Mouse (Mus musculus): Measurements from ENCODE around the gene Ppfibp1. TPM values are rescaled to one million over a fixed set of nuclear protein-coding genes. Genes with fewer than 3 reads are reported as not detected.

The Ppfibp1 gene
- polyA plus RNA-seq, 1 experiment from 2014 or later: 37.0 TPM

Other genes with a start within 250 kb of the Ppfibp1 start
- gene Med21, start 245.9 kb upstream of the Ppfibp1 start, polyA plus RNA-seq (2016; fragmentation: Nextera tagmentation; extraction: Ambion mirVana): 130 and 139 TPM in 2 replicates
- gene Tm7sf3, start 245.7 kb upstream of the Ppfibp1 start, polyA plus RNA-seq (2016; fragmentation: Nextera tagmentation; extraction: Ambion mirVana): 23.5 and 25.8 TPM in 2 replicates
- 20.0 and 24.6 TPM in 2 replicates for gene Stk38l, start 163.5 kb upstream of the Ppfibp1 start, polyA plus RNA-seq (2016; fragmentation: Nextera tagmentation; extraction: Ambion mirVana)
- gene Arntl2, start 92.4 kb upstream of the Ppfibp1 start, polyA plus RNA-seq (2016; fragmentation: Nextera tagmentation; extraction: Ambion mirVana): 1.8 and 4.6 TPM in 2 replicates
- gene Smco2, start 38.4 kb upstream of the Ppfibp1 start, polyA plus RNA-seq (2016; fragmentation: Nextera tagmentation; extraction: Ambion mirVana): not detected in 2 replicates
- gene 1700034J05Rik, start 65.9 kb downstream of the Ppfibp1 start, polyA plus RNA-seq (2016; fragmentation: Nextera tagmentation; extraction: Ambion mirVana): 0.14 and 0.23 TPM in 2 replicates
- 0.90 and 0.93 TPM in 2 replicates for gene Rep15, start 144.1 kb downstream of the Ppfibp1 start, polyA plus RNA-seq (2016; fragmentation: Nextera tagmentation; extraction: Ambion mirVana)
- gene Mrps35, start 154.3 kb downstream of the Ppfibp1 start, polyA plus RNA-seq (2016; fragmentation: Nextera tagmentation; extraction: Ambion mirVana): 119 and 134 TPM in 2 replicates
- 1.0 and 2.2 TPM in 2 replicates for gene Mansc4, start 198.5 kb downstream of the Ppfibp1 start, polyA plus RNA-seq (2016; fragmentation: Nextera tagmentation; extraction: Ambion mirVana)
- 6.3 and 6.9 TPM in 2 replicates for gene Klhl42, start 202.9 kb downstream of the Ppfibp1 start, polyA plus RNA-seq (2016; fragmentation: Nextera tagmentation; extraction: Ambion mirVana)